Mouse (Mus musculus) erythroblast, embryonic 14.5 days (primary cell): ENCODE results near the gene Mcrip2.

Source experiments
- GATA1 ChIP-seq: IDR thresholded peaks from 2 replicates; pipeline ENCODE4 v1.6.1; 2012; ENCODE audit warnings: low read length, inconsistent platforms, mixed read lengths
- TAL1 ChIP-seq: IDR thresholded peaks from 3 replicates; pipeline ENCODE4 v1.6.1; 2012; ENCODE audit warnings: low read length, inconsistent platforms, mixed read lengths

DNA sequence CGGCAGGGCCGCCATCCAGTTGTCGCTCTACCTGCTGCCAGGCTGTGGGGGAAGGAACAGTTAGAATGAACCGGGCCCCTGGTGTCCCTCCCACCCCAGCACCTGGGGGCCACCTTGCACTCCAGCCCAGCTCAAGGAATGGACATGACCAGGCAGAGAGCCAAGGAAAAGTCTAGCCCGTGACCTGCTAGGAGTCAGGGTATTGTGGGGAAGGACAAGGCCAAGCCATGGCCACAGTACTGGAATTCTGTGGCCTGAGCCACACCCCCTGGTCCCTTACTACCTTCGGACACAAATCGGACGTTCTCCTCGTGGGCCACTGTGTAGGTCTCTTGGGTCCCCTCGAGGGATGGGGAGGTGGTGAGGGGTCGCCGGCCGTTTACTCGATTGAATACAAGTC lies 4.3 kb downstream of the Mcrip2 start:
- TF ChIP-seq GATA1: no peak
- TF ChIP-seq TAL1: no peak
